Mouse (Mus musculus) yolk sac, embryonic 10.5 days (tissue): ENCODE measurements around the gene Gls.

Experiments used
- DNase-seq: peaks from one replicate; pipeline ENCODE4 v3.0.0-alpha.2; 2017; ENCODE audit warnings: low spot score

Gls gene

GRCm38 (mm10) chr1:52158040-52158439 lies 75.0 kb downstream of the Gls start:
- DNase-seq = no peak

DNA sequence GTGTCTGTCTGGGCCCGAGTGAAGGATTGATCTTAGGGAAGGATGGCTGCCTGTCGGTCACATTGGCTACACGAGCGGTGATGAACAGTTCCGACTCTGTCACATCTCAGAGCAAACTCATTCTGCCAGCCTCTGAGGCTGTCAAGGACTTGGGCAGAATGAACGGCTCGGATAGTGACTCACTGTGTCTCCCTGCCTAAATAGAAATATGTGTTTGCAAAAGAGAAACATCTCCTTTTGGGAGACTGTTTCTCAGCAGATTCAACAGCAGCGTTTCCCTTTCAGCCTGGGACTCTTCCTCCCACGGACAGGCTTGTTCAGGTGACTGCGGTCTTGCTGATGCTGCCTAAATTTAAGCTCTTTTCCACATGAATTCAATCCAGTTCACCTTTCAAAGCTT lies 76.7 kb downstream of the Gls start:
- no peak for DNase-seq

- no peak for DNase-seq
Observed at GRCm38 (mm10) chr1:52154890-52155289, 78.1 kb downstream of the Gls start.

- DNase-seq = no peak
Observed at GRCm38 (mm10) chr1:52152936-52153335, 80.1 kb downstream of the Gls start.

- DNase-seq = no peak
Observed at GRCm38 (mm10) chr1:52152369-52152768, 80.7 kb downstream of the Gls start.

DNA sequence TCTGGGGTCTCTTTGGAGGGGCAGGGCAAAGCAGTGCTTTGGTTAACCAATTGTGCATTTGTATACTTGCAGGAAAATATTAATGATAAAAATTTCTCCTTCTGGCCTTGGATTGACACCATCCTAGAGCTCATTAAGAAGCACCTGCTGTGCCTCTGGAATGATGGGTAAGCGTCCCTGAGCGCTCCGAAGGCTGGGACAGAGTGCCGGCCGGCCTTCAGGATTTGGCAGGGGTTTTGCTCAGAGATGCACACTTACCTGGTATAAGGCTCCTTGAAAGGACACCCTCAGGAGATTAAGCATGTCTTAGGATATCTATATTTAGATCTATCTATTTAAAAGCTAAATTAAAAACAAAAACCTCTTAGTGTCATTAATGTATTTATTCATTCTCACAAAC lies 81.9 kb downstream of the Gls start:
- DNase-seq = no peak

DNA sequence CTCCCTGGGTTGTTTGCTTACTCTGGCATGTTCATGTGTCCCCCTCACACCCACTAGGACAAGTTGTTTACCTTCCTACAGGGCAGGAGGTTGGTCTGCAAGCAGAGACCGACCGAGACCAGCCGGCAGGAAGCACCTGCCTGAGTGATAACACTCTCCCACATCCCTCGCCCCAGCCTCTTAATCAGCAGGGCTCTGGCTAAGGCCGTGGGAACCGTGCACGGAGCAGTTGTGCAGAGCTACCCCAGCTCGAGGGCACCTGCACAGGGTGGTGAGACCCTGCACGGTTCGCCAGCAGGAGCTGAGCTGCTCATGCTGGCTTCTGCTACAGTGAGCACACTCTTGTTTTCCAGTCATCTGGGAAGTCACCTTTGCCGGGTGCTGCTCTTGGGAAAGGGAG lies 82.4 kb downstream of the Gls start:
- DNase-seq = no peak

DNA sequence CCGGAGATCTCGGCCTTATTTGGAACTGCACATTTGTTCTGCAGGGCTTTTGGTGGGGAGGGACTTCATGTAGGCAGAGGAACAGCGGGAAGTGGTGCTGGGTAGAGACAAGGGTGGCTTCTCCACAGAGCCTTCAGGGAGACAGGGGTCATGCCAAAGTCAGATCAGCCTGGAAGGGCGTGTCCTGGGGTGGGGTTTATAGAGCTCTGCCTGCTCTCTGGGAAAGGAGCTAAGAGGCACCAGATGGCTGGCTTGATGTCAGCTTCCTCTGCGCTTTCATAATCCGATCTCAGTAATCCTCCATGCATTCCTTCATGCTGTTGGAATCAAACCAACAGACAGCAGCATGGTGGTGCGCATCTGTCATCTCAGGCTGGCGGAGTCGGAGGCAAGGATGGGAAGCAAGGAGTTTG lies 83.1 kb downstream of the Gls start:
- DNase-seq = peak; percentile 30

DNA sequence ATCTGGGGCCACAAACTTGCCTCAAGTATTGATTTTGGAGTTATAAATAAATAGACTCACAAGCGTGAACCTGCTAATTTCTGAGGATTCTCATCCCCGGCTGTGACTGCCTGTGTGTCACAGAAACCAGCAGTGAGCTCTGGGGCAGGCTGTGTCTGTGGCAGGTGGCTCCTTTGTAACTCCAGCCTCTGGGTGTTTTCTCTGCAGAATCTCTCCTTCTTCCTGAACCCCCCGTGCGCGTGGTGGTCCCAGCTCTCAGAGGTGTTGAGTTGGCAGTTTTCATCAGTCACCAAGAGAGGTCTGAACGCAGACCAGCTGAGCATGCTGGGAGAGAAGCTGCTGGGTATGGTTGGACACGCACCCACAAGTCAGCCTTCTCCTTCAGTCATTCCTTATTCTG lies 84.3 kb downstream of the Gls start:
- no peak for DNase-seq

- no peak for DNase-seq
Observed at GRCm38 (mm10) chr1:52148178-52148577, 84.9 kb downstream of the Gls start.

DNA sequence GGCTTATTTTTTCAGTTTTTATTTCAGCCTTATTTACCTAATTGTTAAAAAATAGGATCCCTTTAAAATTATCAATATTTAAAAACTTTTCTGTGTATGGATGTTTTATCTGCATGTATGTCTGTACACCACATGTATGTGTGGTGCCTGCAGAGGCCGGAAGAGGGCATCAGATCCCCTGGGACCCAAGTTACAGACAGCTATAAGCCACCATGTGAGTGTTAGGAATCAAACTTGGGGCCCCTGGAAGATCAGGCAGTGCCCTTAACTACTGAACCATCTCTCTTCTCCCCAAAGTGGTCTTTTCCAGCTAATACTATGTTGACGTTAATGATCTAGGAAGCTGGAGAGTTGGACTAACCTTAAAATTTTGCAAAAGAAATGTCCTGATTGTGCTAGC lies 85.6 kb downstream of the Gls start:
- no peak for DNase-seq

DNA sequence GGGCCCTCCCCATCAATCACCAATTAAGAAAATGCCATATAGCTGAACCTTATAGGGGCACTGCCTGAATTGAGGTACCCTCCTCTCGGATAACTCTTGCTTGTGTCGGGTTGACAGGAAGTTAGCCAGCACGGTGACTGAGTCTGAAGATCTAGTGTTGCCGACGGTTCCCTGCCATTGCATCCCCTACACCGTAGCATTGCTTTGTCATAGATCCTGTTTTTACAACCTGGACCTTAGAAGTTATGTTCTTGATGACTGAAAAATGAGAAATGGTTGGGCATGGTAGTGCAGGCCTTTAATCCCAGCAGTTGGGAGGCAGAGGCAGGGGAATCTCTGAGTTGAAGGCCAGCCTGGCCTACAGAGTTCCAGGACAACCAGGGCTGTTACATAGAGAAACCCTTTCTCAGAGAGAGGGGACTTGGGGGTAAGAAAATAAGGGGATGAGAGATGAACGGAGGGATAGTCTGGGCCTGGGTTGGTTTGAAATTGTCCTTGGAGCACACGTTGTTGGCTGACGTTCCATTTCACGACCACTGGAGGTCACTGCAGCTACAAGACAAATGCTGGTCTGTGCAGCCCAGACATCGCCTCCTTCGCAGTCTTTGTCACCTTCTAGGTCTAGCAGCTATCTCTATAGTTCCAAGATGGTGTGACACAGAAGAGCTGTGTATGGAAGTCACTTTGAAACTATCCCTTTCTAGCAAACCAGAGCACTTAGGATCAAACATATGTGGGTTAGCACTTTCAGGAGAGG lies 86.6 kb downstream of the Gls start:
- no peak for DNase-seq

- DNase-seq = no peak
Observed at GRCm38 (mm10) chr1:52144907-52145306, 88.1 kb downstream of the Gls start.

GRCm38 (mm10) chr1:52143596-52144156 lies 89.4 kb downstream of the Gls start:
- DNase-seq = no peak

DNA sequence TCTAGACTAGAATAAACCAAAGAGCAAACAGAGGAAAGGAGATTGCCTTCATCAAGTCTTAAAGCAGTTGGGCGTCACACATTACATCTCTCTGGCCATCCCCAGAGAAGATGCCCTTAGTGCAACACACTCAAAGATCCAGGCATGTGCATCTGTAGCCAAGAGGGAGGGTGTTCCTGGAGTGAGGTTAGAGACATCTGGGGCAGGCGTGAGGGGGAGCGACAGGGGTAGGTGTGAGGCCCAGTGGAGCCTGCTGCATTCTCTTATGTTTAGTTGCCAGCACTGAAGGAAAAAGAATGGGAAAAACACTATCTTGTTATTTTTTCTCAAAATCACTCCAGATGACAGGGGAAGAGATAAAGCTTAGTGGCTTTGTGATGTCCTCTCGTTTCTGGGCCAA lies 89.8 kb downstream of the Gls start:
- DNase-seq = no peak

- no peak for DNase-seq
Observed at GRCm38 (mm10) chr1:52142117-52142516, 90.9 kb downstream of the Gls start.

DNA sequence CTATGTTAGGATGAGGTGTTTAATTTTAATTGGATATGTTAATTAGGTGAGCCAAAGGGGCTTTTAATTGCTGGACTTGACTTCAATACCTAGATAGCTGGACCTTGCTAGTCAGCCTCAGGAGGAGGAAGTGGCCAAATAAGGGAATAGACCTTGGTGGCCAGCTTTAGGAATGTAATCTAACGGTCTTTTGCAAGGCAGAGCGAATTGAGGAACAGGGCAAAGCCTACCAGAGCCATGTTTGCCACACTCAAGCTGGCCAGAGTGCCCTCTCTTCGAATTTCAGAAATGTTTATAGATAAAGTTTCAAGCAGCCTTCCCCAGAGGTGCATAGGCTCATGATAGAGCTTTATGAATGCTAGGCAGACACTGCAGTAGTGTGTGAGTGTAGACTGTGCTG lies 91.5 kb downstream of the Gls start:
- no peak for DNase-seq

DNA sequence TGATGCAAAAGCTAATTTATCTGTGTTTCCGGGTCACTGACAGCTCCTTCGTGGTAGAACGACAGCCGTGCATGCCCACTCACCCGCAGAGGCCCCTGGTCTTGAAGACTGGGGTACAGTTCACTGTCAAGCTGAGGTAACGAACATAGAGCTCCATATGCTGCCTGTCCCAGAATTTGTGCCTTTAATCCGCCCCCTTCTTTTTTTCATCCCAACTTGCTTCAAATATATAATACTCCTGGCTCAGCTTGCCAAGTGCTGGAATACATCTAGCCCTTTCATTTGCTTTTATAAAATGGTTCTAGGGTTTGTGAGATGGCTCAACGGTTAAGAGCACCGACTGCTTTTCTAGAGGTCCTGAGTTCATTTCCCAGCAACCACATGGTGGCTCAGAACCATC lies 92.5 kb downstream of the Gls start:
- DNase-seq = no peak

DNA sequence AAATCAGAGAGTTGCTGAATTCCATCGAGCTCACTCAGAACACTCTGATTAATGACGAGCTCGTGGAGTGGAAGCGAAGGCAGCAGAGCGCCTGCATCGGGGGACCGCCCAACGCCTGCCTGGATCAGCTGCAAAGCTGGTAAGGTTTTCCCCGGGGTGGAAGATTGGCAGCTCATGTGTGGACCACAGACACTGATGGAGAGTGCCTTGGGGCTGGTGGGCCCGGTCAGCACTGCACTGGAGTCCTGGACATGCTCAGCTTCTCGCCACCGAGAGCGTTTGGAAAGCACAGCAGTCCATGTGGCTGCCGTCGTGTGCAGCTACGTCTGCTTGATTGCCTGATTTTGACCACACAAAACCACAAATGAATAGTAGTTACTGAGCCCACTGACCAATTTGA lies 95.7 kb downstream of the Gls start:
- DNase-seq = no peak

DNA sequence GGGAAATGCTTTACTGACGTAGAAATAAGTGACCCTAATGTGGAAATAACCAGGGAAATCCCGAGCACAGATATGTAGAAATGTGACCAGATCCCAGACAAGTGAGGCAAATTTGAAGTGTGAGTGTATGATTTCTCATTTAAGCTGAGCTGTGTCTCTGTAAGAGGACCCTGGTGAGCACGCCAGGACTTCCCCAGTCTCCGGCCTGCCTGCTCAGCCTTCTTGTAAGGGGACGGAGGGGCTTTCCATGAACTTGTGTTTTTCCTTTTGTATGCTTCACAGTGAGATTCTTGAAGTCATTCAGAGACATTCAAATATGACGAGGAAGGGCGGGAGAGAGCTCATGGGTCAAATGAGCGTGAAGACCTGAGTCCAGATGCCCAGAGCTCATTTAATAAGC lies 99.8 kb downstream of the Gls start:
- DNase-seq = no peak

DNA sequence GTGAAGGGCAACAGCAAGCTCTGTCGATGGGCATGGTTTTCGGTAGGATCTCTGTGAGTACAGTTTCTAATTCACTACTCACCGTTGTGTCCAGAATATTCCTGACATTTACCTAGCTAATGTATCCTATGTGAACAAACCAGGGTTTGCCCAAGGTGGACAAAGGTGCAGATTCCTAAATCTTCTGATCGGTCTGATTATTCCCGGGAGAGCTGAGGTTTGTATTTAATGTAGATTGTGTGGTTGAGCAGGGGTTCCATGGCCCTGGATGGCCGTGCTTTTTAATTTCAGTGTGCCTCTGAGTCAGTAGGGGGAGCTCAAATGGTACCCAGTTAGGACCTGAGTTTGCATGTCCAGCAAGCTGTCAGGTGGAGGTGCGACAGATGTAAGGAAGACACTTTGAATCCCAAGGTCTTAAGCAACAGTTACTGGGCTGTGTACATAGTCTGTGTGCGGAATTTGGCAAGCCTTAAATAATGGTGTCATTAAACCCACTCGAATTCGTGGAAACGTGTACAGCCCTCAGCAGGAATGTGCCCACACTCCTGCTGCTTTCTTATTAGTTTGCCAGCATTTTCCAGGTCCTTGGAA lies 101.2 kb downstream of the Gls start:
- no peak for DNase-seq

DNA sequence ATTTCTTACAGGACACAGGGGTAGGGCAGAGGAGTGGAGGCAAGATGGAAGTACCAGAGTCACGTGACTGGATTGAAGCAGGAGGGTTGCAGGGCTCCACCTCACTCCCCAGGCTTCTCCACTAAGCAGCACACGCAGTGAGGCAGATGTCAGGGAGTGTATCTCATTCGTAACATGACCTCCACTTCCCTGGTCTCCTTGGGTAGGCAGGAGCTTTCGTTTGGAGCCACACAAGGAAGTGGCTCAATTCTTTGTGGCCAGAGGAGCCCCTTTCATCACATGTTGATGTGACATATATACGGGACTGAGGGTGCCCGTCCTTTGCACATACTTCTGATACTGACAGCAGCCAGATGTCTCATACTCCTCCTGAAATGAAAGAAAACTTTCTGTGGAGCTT lies 103.2 kb downstream of the Gls start:
- DNase-seq = no peak

- DNase-seq = no peak
Observed at GRCm38 (mm10) chr1:52127350-52127749, 105.7 kb downstream of the Gls start.

DNA sequence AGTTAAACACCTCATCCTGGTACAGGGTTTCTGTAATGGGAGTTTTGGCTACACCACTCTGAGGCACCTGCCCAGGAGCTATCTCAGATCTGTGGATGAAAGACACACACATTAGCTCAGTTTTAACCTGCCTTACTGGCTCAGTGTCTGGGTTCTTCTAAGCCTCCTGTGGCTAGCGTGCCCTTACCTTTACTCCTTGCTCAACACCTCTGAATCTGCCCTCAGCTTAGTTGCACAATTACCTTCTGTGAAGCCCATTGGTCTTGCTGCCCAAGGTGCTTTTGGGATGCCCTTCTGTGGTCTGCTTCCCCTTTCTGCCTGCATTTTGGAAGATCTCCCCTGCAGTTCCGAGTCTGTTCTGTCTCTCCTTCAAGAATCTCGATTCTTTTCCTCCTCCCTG lies 108.2 kb downstream of the Gls start:
- no peak for DNase-seq
